ENCODE assay signal across 8 mouse cellular contexts in genomic region chr11:22513075-22513474, GRCm38 (mm10). TPM values are rescaled to one million over a fixed set of nuclear protein-coding genes. Genes with fewer than 3 reads are reported as not detected.
DNase-seq lines count a peak whose midpoint lies in the region; ATAC-seq and TF ChIP-seq lines count a peak whose summit lies in the region.

No protein-coding gene starts in this region.

- 44% methylated on average over 11 of the region's 11 CpGs for WGBS in embryonic facial prominence, embryonic 15.5 days
- WGBS in neural tube, embryonic 13.5 days: 21% methylated on average over 11 of the region's 11 CpGs

- H3K4me1 ChIP-seq in embryonic facial prominence, embryonic 15.5 days: no peaks in the 10 kb centered on the region
- peaks cover 6% of the 10 kb centered on the region; the same call in 1 of the 2 replicates for H3K4me1 ChIP-seq in neural tube, embryonic 13.5 days (replicated peaks)

- no peak for DNase-seq in layer of hippocampus, adult 2 months (ENCODE audit: low spot score in 2 of 2)
- no peak for DNase-seq in layer of hippocampus, postnatal 14 days (ENCODE audit: low spot score in 2 of 2)
- DNase-seq in kidney, postnatal 4 days: peak; percentile 6 to 27
- no peak for DNase-seq in layer of hippocampus, adult 9-11 months
- DNase-seq in spleen, adult 18-20 months: no peak
- no peak for DNase-seq in T-cell, adult 2 months (ENCODE audit: low spot score)

- H3K4me3 ChIP-seq in layer of hippocampus, adult 2 months: peak overlapping the region; percentile 92
- H3K4me3 ChIP-seq in embryonic facial prominence, embryonic 15.5 days (replicated peaks): peak overlapping the region; percentile 76
- peak overlapping the region; percentile 78 for H3K4me3 ChIP-seq in neural tube, embryonic 13.5 days

- H3K27me3 ChIP-seq in embryonic facial prominence, embryonic 15.5 days: no peaks in the 10 kb centered on the region
- no peaks in the 10 kb centered on the region for H3K27me3 ChIP-seq in neural tube, embryonic 13.5 days

- H3K9me3 ChIP-seq in embryonic facial prominence, embryonic 15.5 days (replicated peaks): no peaks in the 10 kb centered on the region
- H3K9me3 ChIP-seq in neural tube, embryonic 13.5 days: no peaks in the 10 kb centered on the region

- peak overlapping the region; percentile 98 for H3K27ac ChIP-seq in layer of hippocampus, adult 2 months
- peak overlapping the region; percentile 95 for H3K27ac ChIP-seq in embryonic facial prominence, embryonic 15.5 days (replicated peaks)
- H3K27ac ChIP-seq in neural tube, embryonic 13.5 days (replicated peaks): peak overlapping the region; percentile 98

- H3K36me3 ChIP-seq in embryonic facial prominence, embryonic 15.5 days: no peaks in the 10 kb centered on the region
- peaks cover 10% of the 10 kb centered on the region; the same call in 1 of the 2 replicates for H3K36me3 ChIP-seq in neural tube, embryonic 13.5 days

- ATAC-seq in embryonic facial prominence, embryonic 15.5 days (ENCODE audit: insufficient number of reproducible peaks, low FRiP score, low TSS enrichment, low read depth): no peak
- no peak for ATAC-seq in neural tube, embryonic 13.5 days (ENCODE audit: low read depth)

- no peak for TF ChIP-seq CTCF in layer of hippocampus, adult 2 months (conservative IDR thresholded peaks at IDR 0.05)

- peak overlapping the region; percentile 91 for H3K9ac ChIP-seq in embryonic facial prominence, embryonic 15.5 days
- H3K9ac ChIP-seq in neural tube, embryonic 13.5 days: peak overlapping the region; percentile 95

- H3K4me2 ChIP-seq in embryonic facial prominence, embryonic 15.5 days (replicated peaks): peak overlapping the region; percentile 77
- H3K4me2 ChIP-seq in neural tube, embryonic 13.5 days: peak overlapping the region; percentile 58

RNA-seq across cellular contexts. Expression of gene Tmem17, which starts 1.2 kb away (rescaled TPM):
- 1 to 10 TPM; 4.6 to 6.1 TPM for total RNA-seq in layer of hippocampus, adult 2 months (2021)
- total RNA-seq in layer of hippocampus, postnatal 14 days (2021): 1 to 10 TPM; 5.1 to 5.6 TPM
- 14.5 and 15.6 TPM in 2 replicates for polyA plus RNA-seq in embryonic facial prominence, embryonic 15.5 days (2015; fragmentation: Nextera tagmentation; extraction: Ambion mirVana)
- 20.8 and 21.5 TPM in 2 replicates for polyA plus RNA-seq in neural tube, embryonic 13.5 days (2015; fragmentation: Nextera tagmentation; extraction: Ambion mirVana)

Comparison
In these comparisons a context has a peak if more than half of its experiments do, and no peak if none do; other contexts are left out.
1. DNase-seq: peak in kidney, postnatal 4 days (2 of 2); none in layer of hippocampus, adult 2 months (0 of 2), layer of hippocampus, postnatal 14 days (0 of 2), layer of hippocampus, adult 9-11 months (single experiment), spleen, adult 18-20 months (0 of 2) and T-cell, adult 2 months (single experiment).
2. Peak in every context shown above with its lines, with median percentiles within 50 percentile points of each other: H3K27ac ChIP-seq and H3K4me3 ChIP-seq.